Mouse (Mus musculus): ENCODE measurements around the gene Pbx4.

The Pbx4 gene

GRCm38 (mm10) chr8:69832298-69832853, at the start of gene Pbx4:
Pbx4 (plus strand) TSS chr8:69832491.
- peak; percentile 82 for DNase-seq

GRCm38 (mm10) chr8:69789105-69789504, 43.2 kb upstream of the Pbx4 start:
- DNase-seq: no peak

- DNase-seq: no peak
These were observed 42.6 kb upstream of the Pbx4 start for GRCm38 (mm10) chr8:69789731-69790130.

GRCm38 (mm10) chr8:69790364-69790763, 41.9 kb upstream of the Pbx4 start:
- DNase-seq: peak in 1 of 2 experiments; percentile 22

GRCm38 (mm10) chr8:69790773-69791367, 41.4 kb upstream of the Pbx4 start, which contains the start of the genes Atp13a1 and Zfp866:
Atp13a1 (plus strand) TSS chr8:69791163.
Zfp866 (minus strand) TSS chr8:69791178.
- peak; percentile 90 to 92 for DNase-seq

GRCm38 (mm10) chr8:69791415-69792068, 40.7 kb upstream of the Pbx4 start:
- peak; percentile 45 to 60 for DNase-seq

GRCm38 (mm10) chr8:69793666-69794065, 38.6 kb upstream of the Pbx4 start:
- no peak for DNase-seq

- no peak for DNase-seq
These were observed 38.2 kb upstream of the Pbx4 start for GRCm38 (mm10) chr8:69794096-69794495.

- no peak for DNase-seq
These were observed 37.4 kb upstream of the Pbx4 start for GRCm38 (mm10) chr8:69794901-69795300.

- DNase-seq: no peak
These were observed 35.5 kb upstream of the Pbx4 start for GRCm38 (mm10) chr8:69796721-69797345.

GRCm38 (mm10) chr8:69797661-69798060, 34.6 kb upstream of the Pbx4 start:
- no peak for DNase-seq

GRCm38 (mm10) chr8:69799261-69799660, 33.0 kb upstream of the Pbx4 start:
- no peak for DNase-seq

- DNase-seq: no peak
These were observed 32.3 kb upstream of the Pbx4 start for GRCm38 (mm10) chr8:69799946-69800345.

- no peak for DNase-seq
These were observed 30.5 kb upstream of the Pbx4 start for GRCm38 (mm10) chr8:69801796-69802195.

GRCm38 (mm10) chr8:69802216-69802615, 30.1 kb upstream of the Pbx4 start:
- no peak for DNase-seq

- no peak for DNase-seq
These were observed 28.9 kb upstream of the Pbx4 start for GRCm38 (mm10) chr8:69803366-69803765.

- no peak for DNase-seq
These were observed 27.8 kb upstream of the Pbx4 start for GRCm38 (mm10) chr8:69804537-69804936.

- no peak for DNase-seq
These were observed 27.2 kb upstream of the Pbx4 start for GRCm38 (mm10) chr8:69805086-69805485.

- no peak for DNase-seq
These were observed 26.8 kb upstream of the Pbx4 start for GRCm38 (mm10) chr8:69805491-69805890.

- DNase-seq: no peak
These were observed 25.1 kb upstream of the Pbx4 start for GRCm38 (mm10) chr8:69807236-69807635.

GRCm38 (mm10) chr8:69808094-69808863, 24.0 kb upstream of the Pbx4 start, which contains the start of gene Gmip:
Gmip (plus strand) TSS chr8:69808679.
- peak in 1 of 2 experiments; percentile 34 for DNase-seq

- DNase-seq: no peak
These were observed 23.4 kb upstream of the Pbx4 start for GRCm38 (mm10) chr8:69808864-69809403.

GRCm38 (mm10) chr8:69809820-69810219, 22.5 kb upstream of the Pbx4 start:
- no peak for DNase-seq
